Mouse (Mus musculus) myocyte (in vitro differentiated cells): ENCODE measurements around the gene Nelfb. TPM values are rescaled to one million over a fixed set of nuclear protein-coding genes. Genes with fewer than 3 reads are reported as not detected.

Experiments
- H3K27me3 ChIP-seq: one replicate; pipeline ENCODE4 v1.6.1; 2011; ENCODE audit not compliant: control insufficient read depth, insufficient read depth, insufficient read length
- H3K36me3 ChIP-seq: one replicate; pipeline ENCODE4 v1.6.1; 2011; ENCODE audit not compliant: control insufficient read depth, insufficient read depth
- H3K4me2 ChIP-seq: one replicate; pipeline ENCODE4 v1.6.1; 2011; ENCODE audit warnings: low read depth, control low read depth
- H3K4me3 ChIP-seq: one replicate; pipeline ENCODE4 v1.5.1; 2011; ENCODE audit warnings: mild to moderate bottlenecking, control low read depth, moderate library complexity
- H3K79me2 ChIP-seq: one replicate; pipeline ENCODE4 v1.6.1; 2011; ENCODE audit not compliant: control insufficient read depth, insufficient read depth
- H3ac ChIP-seq: one replicate; pipeline ENCODE4 v1.6.1; 2011; ENCODE audit not compliant: control insufficient read depth, insufficient read length
- CEBPB ChIP-seq: IDR thresholded peaks from 2 replicates; pipeline ENCODE4 v1.6.1; 2011; ENCODE audit warnings: mild to moderate bottlenecking, moderate library complexity; ENCODE audit not compliant: poor library complexity, insufficient read depth, severe bottlenecking
- E2F4 ChIP-seq: IDR thresholded peaks from one replicate; pipeline ENCODE4 v1.6.1; 2011; ENCODE audit warnings: mild to moderate bottlenecking, control low read depth, moderate library complexity; ENCODE audit not compliant: insufficient read depth
- MAX ChIP-seq: IDR thresholded peaks from one replicate; pipeline ENCODE4 v1.6.1; 2011; ENCODE audit warnings: low read depth, mild to moderate bottlenecking, control low read depth
- MYOD1 ChIP-seq, 3 experiments: IDR thresholded peaks; one replicate each; pipeline ENCODE4 v1.6.1; 2011; ENCODE audit warnings: control low read depth in 2 of 3, low read depth in 2 of 3, mild to moderate bottlenecking in 2 of 3, moderate library complexity in 1 of 3; ENCODE audit not compliant: insufficient read length in 2 of 3, control insufficient read depth in 1 of 3
- MYOG ChIP-seq, 3 experiments: IDR thresholded peaks; one replicate each; pipeline ENCODE4 v1.6.1; 2011; ENCODE audit warnings: control low read depth in 2 of 3, low read depth in 2 of 3, mild to moderate bottlenecking in 2 of 3; ENCODE audit not compliant: insufficient read length in 2 of 3, control insufficient read depth in 1 of 3, insufficient read depth in 1 of 3
- POLR2A ChIP-seq: IDR thresholded peaks from one replicate; pipeline ENCODE4 v1.6.1; 2011; ENCODE audit warnings: low read depth, mild to moderate bottlenecking, control low read depth, moderate library complexity; ENCODE audit not compliant: insufficient read length
- POLR2AphosphoS2 ChIP-seq: IDR thresholded peaks from one replicate; pipeline ENCODE4 v1.6.1; 2011; ENCODE audit warnings: low read depth, control low read depth; ENCODE audit not compliant: insufficient read length
- REST ChIP-seq: IDR thresholded peaks from one replicate; pipeline ENCODE4 v1.6.1; 2011; ENCODE audit warnings: mild to moderate bottlenecking, control low read depth, moderate library complexity; ENCODE audit not compliant: insufficient read depth, insufficient read length
- SRF ChIP-seq: IDR thresholded peaks from one replicate; pipeline ENCODE4 v1.6.1; 2011; ENCODE audit warnings: low read depth; ENCODE audit not compliant: control insufficient read depth, insufficient read length
- TCF12 ChIP-seq: IDR thresholded peaks from one replicate; pipeline ENCODE4 v1.6.1; 2011; ENCODE audit warnings: mild to moderate bottlenecking, control low read depth; ENCODE audit not compliant: poor library complexity, insufficient read depth, severe bottlenecking
- TCF3 ChIP-seq: IDR thresholded peaks from one replicate; pipeline ENCODE4 v1.6.1; 2011; ENCODE audit warnings: low read depth, control low read depth; ENCODE audit not compliant: insufficient read length
- USF1 ChIP-seq: IDR thresholded peaks from one replicate; pipeline ENCODE4 v1.6.1; 2011; ENCODE audit warnings: low read depth, mild to moderate bottlenecking, control low read depth, moderate library complexity
- polyA plus RNA-seq: library from polyadenylated mRNA; unstranded; fragments of >200 nt; fragmentation: generic; extraction: Trizol; gene quantifications from one replicate; pipeline ENCODE4 v1.2.1, GENCODE M21; 2012; ENCODE audit warnings: missing spikeins

Nelfb gene
- polyA plus RNA-seq, 1 experiment: 55.8 TPM

DNA sequence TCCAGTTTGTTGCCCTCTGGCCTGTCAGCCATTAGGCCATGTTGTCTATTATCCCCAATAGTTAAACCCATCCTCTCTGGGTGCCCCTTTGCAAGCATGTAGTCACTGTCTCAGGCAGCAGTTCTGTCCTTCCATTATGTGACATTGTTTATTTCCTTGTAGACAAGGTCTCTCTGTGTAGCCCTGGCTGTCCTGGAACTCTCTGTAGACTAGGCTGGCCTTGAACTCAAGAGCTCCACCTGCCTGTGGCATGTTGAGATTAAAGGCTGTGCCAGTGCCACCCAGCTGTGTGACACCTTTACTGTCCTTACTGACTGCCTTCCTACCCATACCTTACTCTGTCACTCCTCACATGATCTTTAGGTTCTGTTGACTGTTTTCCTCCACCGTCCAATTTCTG lies 41.0 kb upstream of the Nelfb start:
- no peaks in the 10 kb centered on the region for H3K27me3 ChIP-seq
- no peak overlapping the region for H3K4me3 ChIP-seq
- H3K36me3 ChIP-seq: peaks cover 6% of the 10 kb centered on the region
- TF ChIP-seq POLR2AphosphoS2 (no peak), SRF (no peak), TCF12 (no peak), E2F4 (no peak), MYOG (IDR thresholded peaks at IDR 0.05; ENCODE audit: control insufficient read depth in 1 of 3, insufficient read depth in 1 of 3, insufficient read length in 2 of 3, low read depth in 2 of 3) (no peak), USF1 (no peak), TCF3 (no peak), CEBPB (no peak), MYOD1 (IDR thresholded peaks at IDR 0.05; ENCODE audit: control insufficient read depth in 1 of 3, insufficient read length in 2 of 3, low read depth in 2 of 3) (no peak), MAX (no peak), POLR2A (no peak), REST (no peak)
- H3ac ChIP-seq: no peak overlapping the region
- H3K79me2 ChIP-seq: peaks cover 20% of the 10 kb centered on the region
- no peak overlapping the region for H3K4me2 ChIP-seq

GRCm38 (mm10) chr2:25246183-25247072 lies 35.1 kb upstream of the Nelfb start, which contains the start of gene AL732309.1:
Gene AL732309.1 (minus strand): TSS chr2:25246863.
- Histone ChIP-seq H3K79me2 (no peaks in the 10 kb centered on the region), H3ac (no peak within 1 kb of the TSS), H3K4me2 (no peak within 1 kb of the TSS), H3K36me3 (peaks cover 4% of the 10 kb centered on the region), H3K4me3 (no peak within 1 kb of the TSS), H3K27me3 (peaks cover 16% of the 10 kb centered on the region)
- TF ChIP-seq TCF12 (no peak), POLR2AphosphoS2 (peak; percentile 4)

- Histone ChIP-seq H3K4me2 (no peak overlapping the region), H3K36me3 (no peaks in the 10 kb centered on the region), H3ac (no peak overlapping the region), H3K79me2 (no peaks in the 10 kb centered on the region), H3K27me3 (peaks cover 18% of the 10 kb centered on the region), H3K4me3 (no peak overlapping the region)
- TF ChIP-seq POLR2A: no peak
- TF ChIP-seq TCF3: no peak
- TF ChIP-seq MYOD1 (IDR thresholded peaks at IDR 0.05; ENCODE audit: control insufficient read depth in 1 of 3, insufficient read length in 2 of 3, low read depth in 2 of 3): no peak
- no peak for TF ChIP-seq REST
- no peak for TF ChIP-seq USF1
Observed at GRCm38 (mm10) chr2:25244144-25244543, 32.9 kb upstream of the Nelfb start.

DNA sequence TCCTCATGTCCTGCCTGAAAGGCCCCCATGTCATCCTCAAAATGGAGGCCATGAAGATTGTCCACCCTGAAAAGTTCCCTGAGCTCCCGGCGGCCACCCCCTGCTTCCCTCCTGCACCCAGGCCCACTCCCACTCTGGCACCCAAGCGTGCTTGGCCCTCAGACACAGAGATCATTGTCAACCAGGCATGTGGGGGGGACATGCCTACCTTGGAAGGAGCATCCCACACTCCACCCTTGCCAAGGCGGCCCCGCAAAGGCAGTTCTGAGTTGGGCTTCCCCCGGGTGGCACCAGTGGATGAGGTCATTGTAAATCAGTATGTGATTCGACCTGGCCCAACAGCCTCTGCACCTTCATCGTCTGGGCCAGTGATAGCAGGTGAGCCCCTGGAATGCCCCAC lies 32.1 kb upstream of the Nelfb start:
- H3ac ChIP-seq: no peak overlapping the region
- no peaks in the 10 kb centered on the region for H3K36me3 ChIP-seq
- H3K4me3 ChIP-seq: no peak overlapping the region
- H3K4me2 ChIP-seq: no peak overlapping the region
- H3K79me2 ChIP-seq: no peaks in the 10 kb centered on the region
- no peak for TF ChIP-seq TCF3
- no peak for TF ChIP-seq MYOG (IDR thresholded peaks at IDR 0.05; ENCODE audit: control insufficient read depth in 1 of 3, insufficient read depth in 1 of 3, insufficient read length in 2 of 3, low read depth in 2 of 3)
- TF ChIP-seq POLR2A: no peak
- no peak for TF ChIP-seq SRF
- TF ChIP-seq CEBPB: no peak
- no peak for TF ChIP-seq MYOD1 (IDR thresholded peaks at IDR 0.05; ENCODE audit: control insufficient read depth in 1 of 3, insufficient read length in 2 of 3, low read depth in 2 of 3)
- H3K27me3 ChIP-seq: peaks cover 18% of the 10 kb centered on the region

GRCm38 (mm10) chr2:25242101-25242506 lies 30.8 kb upstream of the Nelfb start, which contains the start of the genes Rnf208 and Cysrt1:
Gene Rnf208 (plus strand): TSS chr2:25242255.
Gene Cysrt1 (minus strand): TSS chr2:25242452.
- peak within 1 kb of the TSS; percentile 65 for H3K4me2 ChIP-seq
- TF ChIP-seq MAX (no peak), MYOG (IDR thresholded peaks at IDR 0.05; ENCODE audit: control insufficient read depth in 1 of 3, insufficient read depth in 1 of 3, insufficient read length in 2 of 3, low read depth in 2 of 3) (peak in 1 of 3 experiments; percentile 6)
- no peaks in the 10 kb centered on the region for H3K79me2 ChIP-seq
- H3K4me3 ChIP-seq: no peak within 1 kb of the TSS
- no peaks in the 10 kb centered on the region for H3K36me3 ChIP-seq
- peaks cover 18% of the 10 kb centered on the region for H3K27me3 ChIP-seq
- no peak within 1 kb of the TSS for H3ac ChIP-seq
